Mouse (Mus musculus): ENCODE measurements around the gene Spin2f.
"Not testable (repeated sequence)": the region's sequence is repeated elsewhere in the genome, so short reads cannot be mapped to it uniquely, and the experiment has no call there.

- not testable (repeated sequence) for TF ChIP-seq CTCF (IDR thresholded peaks at IDR 0.05; ENCODE audit: control insufficient read depth, insufficient read depth, insufficient read length); FOSL1 (IDR thresholded peaks at IDR 0.05; ENCODE audit: insufficient read depth, low read length, poor library complexity, severe bottlenecking); MAX (IDR thresholded peaks at IDR 0.05); MYOG (IDR thresholded peaks at IDR 0.05; ENCODE audit: control insufficient read depth, extremely low read depth, insufficient read length); MYOD1 (IDR thresholded peaks at IDR 0.05; ENCODE audit: control insufficient read depth, insufficient read length, low read depth); USF1 (IDR thresholded peaks at IDR 0.05; ENCODE audit: low read depth); CEBPB (IDR thresholded peaks at IDR 0.05; ENCODE audit: low read depth)
Observed at GRCm38 (mm10) chrX:31212136-31212535, 41.6 kb upstream of the Spin2f start.
